Comparison of ENCODE assay signal across 8 mouse cellular contexts in genomic region chr3:131054241-131054972, GRCm38 (mm10). TPM values are rescaled to one million over a fixed set of nuclear protein-coding genes. Genes with fewer than 3 reads are reported as not detected.
A peak's percentile ranks its signal among the peaks of the same experiment; 100 is the strongest.
DNase-seq lines count a peak whose midpoint lies in the region; ATAC-seq lines count a peak whose summit lies in the region.

No protein-coding gene starts in this region.

- no peak overlapping the region for H3K4me2 ChIP-seq in midbrain, embryonic 15.5 days

- no peaks in the 10 kb centered on the region for H3K27me3 ChIP-seq in hindbrain, embryonic 10.5 days (ENCODE audit: insufficient read depth, poor library complexity, severe bottlenecking)
- no peaks in the 10 kb centered on the region for H3K27me3 ChIP-seq in midbrain, embryonic 15.5 days (replicated peaks)

- no peak overlapping the region for H3K4me3 ChIP-seq in hindbrain, embryonic 10.5 days
- no peak overlapping the region for H3K4me3 ChIP-seq in midbrain, embryonic 15.5 days

- H3K27ac ChIP-seq in hindbrain, embryonic 10.5 days, result no peak overlapping the region
- peak overlapping the region; percentile 27; the same call in 1 of the 2 replicates for H3K27ac ChIP-seq in midbrain, embryonic 15.5 days

- H3K36me3 ChIP-seq in hindbrain, embryonic 10.5 days, result no peaks in the 10 kb centered on the region
- no peaks in the 10 kb centered on the region for H3K36me3 ChIP-seq in midbrain, embryonic 15.5 days (replicated peaks)

- peak; percentile 14 for DNase-seq in 3134 (ENCODE audit: extremely low read depth, insufficient read length, low spot score)
- peak; percentile 8 for DNase-seq in 3T3-L1 (ENCODE audit: low read depth, low spot score)
- peak; percentile 15 for DNase-seq in hindbrain, embryonic 10.5 days (ENCODE audit: low spot score)
- DNase-seq in kidney, postnatal 25 days, result no peak
- DNase-seq in layer of hippocampus, adult 9-11 months, result no peak
- DNase-seq in heart, postnatal 10 days, result no peak
- no peak for DNase-seq in B cell, adult 2 months

- intact Hi-C loops in heart, postnatal 10 days (cut with DNase I), result no loop called here

- no peaks in the 10 kb centered on the region for H3K9me3 ChIP-seq in hindbrain, embryonic 10.5 days
- no peaks in the 10 kb centered on the region for H3K9me3 ChIP-seq in midbrain, embryonic 15.5 days

- peak; percentile 83 for ATAC-seq in midbrain, embryonic 15.5 days (replicated peaks)

- WGBS in hindbrain, embryonic 10.5 days, result 73% methylated on average over 13 of the region's 13 CpGs
- 28% methylated on average over 13 of the region's 13 CpGs for WGBS in midbrain, embryonic 15.5 days

- no peaks in the 10 kb centered on the region for H3K4me1 ChIP-seq in hindbrain, embryonic 10.5 days (replicated peaks)
- peaks cover 5% of the 10 kb centered on the region for H3K4me1 ChIP-seq in midbrain, embryonic 15.5 days

- no peak overlapping the region for H3K9ac ChIP-seq in midbrain, embryonic 15.5 days

RNA-seq across cellular contexts. Expression of gene Lef1, which starts 55.9 kb away (rescaled TPM):
- 24.8 and 32.9 TPM in 2 replicates for polyA plus RNA-seq in hindbrain, embryonic 10.5 days (2016; fragmentation: Nextera tagmentation; extraction: Ambion mirVana)
- 71.4 and 79.6 TPM in 2 replicates for polyA plus RNA-seq in midbrain, embryonic 15.5 days (2015; fragmentation: Nextera tagmentation; extraction: Ambion mirVana)
- total RNA-seq in heart, postnatal 10 days (2021), result 1 to 10 TPM in 1 of 2 experiments, under 1 TPM in 1; 0.60 to 1.1 TPM

Comparison
In these comparisons a context has a peak if more than half of its experiments do, and no peak if none do; other contexts are left out.
1. DNase-seq: peak in 3134 (single experiment), 3T3-L1 (single experiment) and hindbrain, embryonic 10.5 days (single experiment); none in kidney, postnatal 25 days (0 of 2), layer of hippocampus, adult 9-11 months (single experiment), heart, postnatal 10 days (0 of 2) and B cell, adult 2 months (0 of 2).